Mouse (Mus musculus) ovary, postnatal 36 days (tissue): ENCODE measurements around the gene Pou5f1.

Source experiments
- DNase-seq: peaks from one replicate; pipeline ENCODE4 v3.0.0; 2022; ENCODE audit warnings: low spot score, mixed read lengths

Pou5f1 gene

GRCm38 (mm10) chr17:35550143-35550494 is 44.3 kb downstream of the Pou5f1 start:
- DNase-seq, result no peak

GRCm38 (mm10) chr17:35550871-35551270 is 45.1 kb downstream of the Pou5f1 start:
- peak; percentile 32 for DNase-seq

- no peak for DNase-seq
These were observed 46.1 kb downstream of the Pou5f1 start, which contains the start of gene Cdsn for GRCm38 (mm10) chr17:35551881-35552414. Gene Cdsn, plus strand, starts transcription at chr17:35552128.

GRCm38 (mm10) chr17:35554321-35554720 is 48.5 kb downstream of the Pou5f1 start:
- DNase-seq, result no peak

- no peak for DNase-seq
These were observed 49.1 kb downstream of the Pou5f1 start for GRCm38 (mm10) chr17:35554761-35555397.

GRCm38 (mm10) chr17:35556186-35556765 is 50.5 kb downstream of the Pou5f1 start:
- no peak for DNase-seq

- peak; percentile 38 for DNase-seq
These were observed 51.0 kb downstream of the Pou5f1 start for GRCm38 (mm10) chr17:35556812-35557211.

- DNase-seq, result peak; percentile 7
These were observed 51.5 kb downstream of the Pou5f1 start for GRCm38 (mm10) chr17:35557351-35557750.

- peak; percentile 1 for DNase-seq
These were observed 52.4 kb downstream of the Pou5f1 start for GRCm38 (mm10) chr17:35558216-35558615.
